Mouse (Mus musculus) bone marrow macrophage, adult 2 months (primary cell): ENCODE measurements around the gene Hdgfl3. TPM values are rescaled to one million over a fixed set of nuclear protein-coding genes. Genes with fewer than 3 reads are reported as not detected.

Experiments
- H3K27ac ChIP-seq: 2 replicates; pipeline ENCODE4 v1.5.1; 2012; ENCODE audit warnings: low read depth, low read length; ENCODE audit not compliant: insufficient read depth
- H3K4me1 ChIP-seq: 2 replicates; pipeline ENCODE4 v1.6.1; 2012; ENCODE audit warnings: low read length; ENCODE audit not compliant: control insufficient read depth, insufficient read depth
- H3K4me3 ChIP-seq: 2 replicates; pipeline ENCODE4 v1.5.1; 2012; ENCODE audit warnings: mild to moderate bottlenecking, low read length, moderate library complexity; ENCODE audit not compliant: insufficient read depth
- CTCF ChIP-seq: IDR thresholded peaks from 2 replicates; pipeline ENCODE4 v1.5.1; 2012; ENCODE audit warnings: low read depth, mild to moderate bottlenecking, low read length, moderate library complexity
- POLR2A ChIP-seq: IDR thresholded peaks from 2 replicates; pipeline ENCODE4 v1.6.1; 2012; ENCODE audit warnings: mild to moderate bottlenecking, low read depth, low read length, borderline replicate concordance
- polyA plus RNA-seq: library from polyadenylated mRNA; stranded (reverse); fragments of >200 nt; gene quantifications from 2 replicates; pipeline ENCODE4 v1.2.4, GENCODE M21; 2012; ENCODE audit not compliant: missing spikeins, insufficient read depth, insufficient read length

Gene Hdgfl3
- polyA plus RNA-seq, 1 experiment = 0.24 TPM

GRCm38 (mm10) chr7:81918316-81918715 lies 16.0 kb downstream of the Hdgfl3 start:
- Histone ChIP-seq H3K4me1 (no peaks in the 10 kb centered on the region), H3K27ac (no peak overlapping the region), H3K4me3 (no peak overlapping the region)
- TF ChIP-seq CTCF = no peak
- no peak for TF ChIP-seq POLR2A

- no peak overlapping the region for H3K4me3 ChIP-seq
- TF ChIP-seq POLR2A (no peak), CTCF (no peak)
- H3K4me1 ChIP-seq = peaks cover 6% of the 10 kb centered on the region
- H3K27ac ChIP-seq = no peak overlapping the region
These were observed 29.3 kb downstream of the Hdgfl3 start for GRCm38 (mm10) chr7:81904926-81905325.

- Histone ChIP-seq H3K4me1 (peaks cover 6% of the 10 kb centered on the region), H3K4me3 (no peak overlapping the region), H3K27ac (no peak overlapping the region)
- TF ChIP-seq POLR2A = no peak
- TF ChIP-seq CTCF = no peak
These were observed 30.2 kb downstream of the Hdgfl3 start for GRCm38 (mm10) chr7:81904094-81904493.

- no peak for TF ChIP-seq POLR2A
- no peak for TF ChIP-seq CTCF
- Histone ChIP-seq H3K4me1 (peaks cover 4% of the 10 kb centered on the region), H3K4me3 (no peak overlapping the region), H3K27ac (no peak overlapping the region)
These were observed 34.9 kb downstream of the Hdgfl3 start for GRCm38 (mm10) chr7:81899361-81899760.

- H3K4me3 ChIP-seq = no peak overlapping the region
- TF ChIP-seq CTCF = no peak
- no peak for TF ChIP-seq POLR2A
- no peak overlapping the region for H3K27ac ChIP-seq
- no peaks in the 10 kb centered on the region for H3K4me1 ChIP-seq
These were observed 49.1 kb downstream of the Hdgfl3 start for GRCm38 (mm10) chr7:81885128-81885527.

- Histone ChIP-seq H3K4me1 (no peaks in the 10 kb centered on the region), H3K27ac (no peak overlapping the region), H3K4me3 (no peak overlapping the region)
- TF ChIP-seq CTCF (no peak), POLR2A (no peak)
These were observed 52.7 kb downstream of the Hdgfl3 start for GRCm38 (mm10) chr7:81881600-81881999.

GRCm38 (mm10) chr7:81880797-81881196 lies 53.5 kb downstream of the Hdgfl3 start:
- TF ChIP-seq POLR2A (no peak), CTCF (no peak)
- Histone ChIP-seq H3K4me3 (no peak overlapping the region), H3K4me1 (no peaks in the 10 kb centered on the region), H3K27ac (no peak overlapping the region)

GRCm38 (mm10) chr7:81880286-81880685 lies 54.0 kb downstream of the Hdgfl3 start:
- Histone ChIP-seq H3K4me3 (no peak overlapping the region), H3K27ac (no peak overlapping the region), H3K4me1 (no peaks in the 10 kb centered on the region)
- TF ChIP-seq CTCF (no peak), POLR2A (no peak)

- TF ChIP-seq CTCF (no peak), POLR2A (no peak)
- Histone ChIP-seq H3K27ac (no peak overlapping the region), H3K4me3 (no peak overlapping the region), H3K4me1 (no peaks in the 10 kb centered on the region)
These were observed 58.9 kb downstream of the Hdgfl3 start for GRCm38 (mm10) chr7:81875372-81875771.

GRCm38 (mm10) chr7:81874636-81875035 lies 59.6 kb downstream of the Hdgfl3 start:
- TF ChIP-seq POLR2A = no peak
- TF ChIP-seq CTCF = no peak
- no peak overlapping the region for H3K27ac ChIP-seq
- H3K4me3 ChIP-seq = no peak overlapping the region
- H3K4me1 ChIP-seq = no peaks in the 10 kb centered on the region

GRCm38 (mm10) chr7:81873807-81874206 lies 60.5 kb downstream of the Hdgfl3 start:
- peaks cover 3% of the 10 kb centered on the region; the same call in 1 of the 2 replicates for H3K4me1 ChIP-seq
- TF ChIP-seq CTCF = no peak
- H3K27ac ChIP-seq = no peak overlapping the region
- no peak overlapping the region for H3K4me3 ChIP-seq
